Mouse (Mus musculus): ENCODE results near the gene Pus3. TPM values are rescaled to one million over a fixed set of nuclear protein-coding genes. Genes with fewer than 3 reads are reported as not detected.
"Not testable (repeated sequence)": the region's sequence is repeated elsewhere in the genome, so short reads cannot be mapped to it uniquely, and the experiment has no call there.

The Pus3 gene
- total RNA-seq, 2 experiments from 2014 or later: 21.9 to 33.5 TPM

DNA sequence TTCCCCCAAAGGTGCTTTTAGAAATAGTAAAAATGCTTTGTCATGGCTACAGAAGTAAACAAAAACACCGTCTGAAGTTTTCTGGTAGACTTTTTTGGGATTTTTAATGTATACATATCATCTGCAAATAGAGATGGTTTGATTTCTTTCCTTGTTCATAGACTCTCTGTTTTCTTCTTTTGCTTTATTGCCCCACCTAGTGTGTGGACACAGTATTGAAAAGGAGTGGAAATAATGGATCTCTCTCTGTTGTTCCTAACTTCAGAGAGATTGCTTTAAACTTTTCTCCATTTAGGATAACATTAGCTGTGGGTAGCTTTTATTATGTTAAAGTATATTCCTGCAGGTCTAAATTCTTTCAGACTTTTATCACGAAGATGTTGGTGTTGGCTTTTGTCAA lies 55.6 kb downstream of the Pus3 start:
- no peak; the same call in 1 of the 2 replicates for ATAC-seq (replicated peaks; ENCODE audit: poor library complexity, severe bottlenecking)

DNA sequence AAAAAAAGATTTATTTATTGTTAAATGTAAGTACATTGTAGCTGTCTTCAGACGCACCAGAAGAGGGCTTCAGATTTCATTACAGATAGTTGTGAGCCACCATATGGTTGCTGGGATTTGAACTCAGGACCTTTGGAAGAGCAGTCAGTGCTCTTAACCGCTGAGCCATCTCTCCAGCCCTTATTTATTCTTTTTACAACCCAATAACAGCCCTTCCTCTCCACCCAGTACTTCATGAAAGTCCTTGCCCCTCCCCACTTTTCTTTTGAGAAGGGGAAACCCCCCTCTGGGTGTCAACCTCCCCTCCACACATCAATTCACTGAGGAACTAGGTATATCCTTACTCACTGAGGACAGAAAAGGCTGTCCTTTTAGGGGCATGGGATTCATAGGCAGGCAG lies 58.4 kb downstream of the Pus3 start:
- ATAC-seq (replicated peaks; ENCODE audit: poor library complexity, severe bottlenecking): not testable (repeated sequence)

Other genes with a start within 250 kb of the Pus3 start
- 0.09 and 1.0 TPM in 2 replicates for gene Cdon, start 137.5 kb upstream of the Pus3 start, total RNA-seq (2014; fragmentation: Nextera tagmentation)
- 0.46 and 1.2 TPM in 2 replicates for gene Cdon, start 137.5 kb upstream of the Pus3 start, total RNA-seq (2017)
- gene Gm1113, start 40.3 kb upstream of the Pus3 start, total RNA-seq (2014; fragmentation: Nextera tagmentation): not detected in 2 replicates
- gene Gm1113, start 40.3 kb upstream of the Pus3 start, total RNA-seq (2017): not detected in 2 replicates
- 0.19 TPM in 1 of 2 replicates, not detected in the other for gene Ddx25, start 67 bp upstream of the Pus3 start, total RNA-seq (2014; fragmentation: Nextera tagmentation)
- not detected in 2 replicates for gene Ddx25, start 67 bp upstream of the Pus3 start, total RNA-seq (2017)
- gene Pate2, start 11.7 kb downstream of the Pus3 start, total RNA-seq (2014; fragmentation: Nextera tagmentation): not detected in 2 replicates
- gene Pate2, start 11.7 kb downstream of the Pus3 start, total RNA-seq (2017): 0.17 TPM in 1 of 2 replicates, not detected in the other
- gene Hyls1, start 11.8 kb downstream of the Pus3 start, total RNA-seq (2014; fragmentation: Nextera tagmentation): 4.2 and 4.3 TPM in 2 replicates
- 7.6 and 13.3 TPM in 2 replicates for gene Hyls1, start 11.8 kb downstream of the Pus3 start, total RNA-seq (2017)
- not detected in 2 replicates for gene Pate4, start 53.3 kb downstream of the Pus3 start, total RNA-seq (2014; fragmentation: Nextera tagmentation)
- not detected in 2 replicates for gene Pate4, start 53.3 kb downstream of the Pus3 start, total RNA-seq (2017)
- gene Pate3, start 89.6 kb downstream of the Pus3 start, total RNA-seq (2014; fragmentation: Nextera tagmentation): not detected in 2 replicates
- not detected in 2 replicates for gene Pate3, start 89.6 kb downstream of the Pus3 start, total RNA-seq (2017)
- gene Pate1, start 128.8 kb downstream of the Pus3 start, total RNA-seq (2014; fragmentation: Nextera tagmentation): not detected in 2 replicates
- not detected in 2 replicates for gene Pate1, start 128.8 kb downstream of the Pus3 start, total RNA-seq (2017)
- not detected in 2 replicates for gene Gm17677, start 182.5 kb downstream of the Pus3 start, total RNA-seq (2014; fragmentation: Nextera tagmentation)
- gene Gm17677, start 182.5 kb downstream of the Pus3 start, total RNA-seq (2017): not detected in 2 replicates
- gene Gm17727, start 219.5 kb downstream of the Pus3 start, total RNA-seq (2014; fragmentation: Nextera tagmentation): not detected in 2 replicates
- gene Gm17727, start 219.5 kb downstream of the Pus3 start, total RNA-seq (2017): not detected in 2 replicates
- gene Gm27235, start 231.5 kb downstream of the Pus3 start, total RNA-seq (2014; fragmentation: Nextera tagmentation): not detected in 2 replicates
- gene Gm27235, start 231.5 kb downstream of the Pus3 start, total RNA-seq (2017): not detected in 2 replicates
- gene D730048I06Rik, start 231.5 kb downstream of the Pus3 start, total RNA-seq (2014; fragmentation: Nextera tagmentation): not detected in 2 replicates
- gene D730048I06Rik, start 231.5 kb downstream of the Pus3 start, total RNA-seq (2017): not detected in 2 replicates

All from granulocyte monocyte progenitor cell, adult 5-6 weeks (primary cell).